Mouse (Mus musculus): ENCODE measurements around the gene Grk5.

- no peak for TF ChIP-seq POLR2A (IDR thresholded peaks at IDR 0.05; ENCODE audit: borderline replicate concordance, control insufficient read depth, low read depth, low read length)
- no peak for TF ChIP-seq CTCF (IDR thresholded peaks at IDR 0.05; ENCODE audit: control insufficient read depth, insufficient read depth, low read length)
Observed at GRCm38 (mm10) chr19:60956198-60956750, 66.7 kb downstream of the Grk5 start.
